Mouse (Mus musculus) layer of hippocampus, adult 2 months (tissue): ENCODE results near the gene Dennd4a. TPM values are rescaled to one million over a fixed set of nuclear protein-coding genes. Genes with fewer than 3 reads are reported as not detected.
"Not testable (repeated sequence)": the region's sequence is repeated elsewhere in the genome, so short reads cannot be mapped to it uniquely, and the experiment has no call there.

Source experiments
- DNase-seq, 2 experiments: peaks; one replicate each; pipeline ENCODE4 v3.0.0; 2022; ENCODE audit warnings: low spot score in 2 of 2
- H3K27ac ChIP-seq: fragments of 200-600 bp; 2 replicates; pipeline ENCODE4 v1.8.1; 2022
- H3K4me3 ChIP-seq: fragments of 200-600 bp; 2 replicates; pipeline ENCODE4 v1.8.1; 2022; ENCODE audit warnings: mild to moderate bottlenecking
- CTCF ChIP-seq: fragments of 200-600 bp; conservative IDR thresholded peaks from 2 replicates; pipeline ENCODE4 v1.8.1; 2022; ENCODE audit warnings: antibody characterized with exemption, mild to moderate bottlenecking, moderate library complexity
- total RNA-seq, 2 experiments: library from RNA; stranded (reverse); gene quantifications; 2 replicates each; pipeline ENCODE4 v1.2.3; 2021

Dennd4a gene
- total RNA-seq, 2 experiments from 2014 or later: 39.9 to 41.5 TPM

DNA sequence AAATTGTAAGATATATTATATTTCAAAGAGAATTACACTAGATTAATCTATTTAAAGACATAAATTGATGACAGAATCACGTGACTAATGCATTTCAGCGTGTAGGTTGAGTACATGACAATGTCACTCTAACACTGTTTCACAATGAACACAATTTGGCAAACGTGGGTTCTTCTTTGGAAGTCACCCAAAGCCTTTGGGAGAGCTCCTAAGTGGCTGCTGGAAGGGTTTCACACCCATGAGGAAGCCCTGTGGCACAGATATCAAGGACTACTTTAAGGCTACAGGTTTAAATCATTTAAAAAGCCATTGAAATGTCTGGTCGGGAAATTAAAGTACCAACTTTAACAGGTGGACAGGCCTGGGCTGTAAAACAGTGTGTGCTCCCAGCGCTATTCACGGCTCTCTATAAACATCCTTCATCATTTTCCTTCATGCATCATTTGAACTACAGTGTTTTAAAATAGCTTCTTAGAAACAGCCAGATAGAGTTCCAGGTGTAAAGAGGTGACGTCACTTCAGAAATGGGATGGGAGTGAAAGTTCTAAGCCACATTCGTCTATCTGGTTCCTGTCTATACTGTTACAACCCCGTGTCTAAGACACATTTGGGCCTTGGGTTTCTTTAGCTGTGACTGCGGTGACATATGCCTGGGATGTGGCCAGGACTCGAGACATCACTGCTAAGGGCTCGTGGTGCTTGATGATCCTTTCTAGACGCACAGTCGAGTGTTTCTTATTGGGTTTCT, 3.9 kb upstream of the Dennd4a start:
- no peak for TF ChIP-seq CTCF
- Histone ChIP-seq H3K4me3 (no peak overlapping the region), H3K27ac (no peak overlapping the region)
- DNase-seq: no peak

DNA sequence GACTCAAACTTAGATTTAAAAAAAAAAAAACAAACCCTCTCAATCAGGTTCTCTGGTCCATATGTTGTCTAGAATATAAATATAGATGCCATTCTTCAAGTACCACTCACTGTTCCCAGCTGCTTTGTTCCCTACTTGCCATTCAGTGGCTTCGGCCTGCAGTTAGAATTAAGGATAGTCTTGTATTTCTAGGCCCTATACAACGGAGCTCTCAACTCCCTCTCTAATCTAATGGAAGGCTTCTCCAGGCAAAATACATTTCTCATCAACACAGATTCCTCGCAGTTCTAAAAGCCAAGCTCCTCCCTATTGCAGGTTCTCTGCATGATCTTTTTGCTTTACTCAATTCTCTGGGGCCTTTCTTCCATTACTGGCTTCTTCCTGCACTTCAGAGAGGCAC, 1.3 kb upstream of the Dennd4a start:
- no peak for DNase-seq
- TF ChIP-seq CTCF: no peak
- Histone ChIP-seq H3K4me3 (no peak overlapping the region), H3K27ac (0 out of 2 replicates have a peak overlapping the region, but pooled peaks have one; percentile 84)

DNA sequence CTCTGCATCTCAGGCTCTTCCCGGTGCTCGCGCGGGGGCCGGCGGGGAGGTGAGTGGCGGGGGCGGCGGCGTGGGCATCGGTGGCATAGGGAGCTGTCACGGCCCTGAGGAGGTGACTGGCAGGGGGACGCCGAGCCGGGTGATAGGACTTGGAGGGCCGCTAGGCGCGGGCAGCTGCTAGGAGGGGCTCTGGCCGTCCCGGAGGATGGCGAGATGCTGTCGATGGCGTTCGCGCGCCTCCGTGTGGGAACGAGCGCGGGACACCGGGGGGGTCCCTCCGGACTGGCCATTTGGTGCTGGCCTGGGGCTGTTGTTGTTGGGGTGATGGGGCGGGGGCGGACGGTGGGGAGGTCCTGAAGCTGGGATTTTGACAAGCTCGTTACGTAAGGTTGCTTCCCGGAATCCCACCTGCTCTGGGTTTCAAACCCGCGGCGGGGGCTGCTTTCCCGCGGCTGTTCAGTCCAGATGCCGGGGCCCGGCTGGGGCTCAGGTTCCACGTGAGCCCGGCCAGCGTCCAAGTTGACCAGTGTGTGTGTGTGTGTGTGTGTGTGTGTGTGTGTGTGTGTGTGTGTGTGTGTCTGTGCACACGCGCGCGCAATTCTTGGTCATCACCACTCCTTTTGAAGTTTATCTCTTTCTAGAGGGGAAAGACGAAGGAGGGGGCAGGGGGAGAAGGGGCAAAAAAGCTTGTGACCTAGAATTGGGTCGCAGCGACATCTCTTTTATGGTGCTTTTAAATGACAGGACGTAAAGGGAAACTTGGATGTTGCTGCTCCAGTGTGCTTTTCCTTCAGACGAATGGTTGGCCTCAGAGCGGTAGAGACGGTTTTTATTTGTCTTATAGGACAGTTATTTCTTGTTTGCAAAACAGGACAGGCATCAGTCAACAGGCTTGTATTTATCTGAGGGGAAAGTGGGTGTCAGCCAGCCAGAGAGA, 666 bp downstream of the Dennd4a start:
- peak overlapping the region; percentile 99 for H3K27ac ChIP-seq
- H3K4me3 ChIP-seq: peak overlapping the region; percentile 94
- peak in 1 of 2 experiments; percentile 56 for DNase-seq
- TF ChIP-seq CTCF: peak; percentile 44

DNA sequence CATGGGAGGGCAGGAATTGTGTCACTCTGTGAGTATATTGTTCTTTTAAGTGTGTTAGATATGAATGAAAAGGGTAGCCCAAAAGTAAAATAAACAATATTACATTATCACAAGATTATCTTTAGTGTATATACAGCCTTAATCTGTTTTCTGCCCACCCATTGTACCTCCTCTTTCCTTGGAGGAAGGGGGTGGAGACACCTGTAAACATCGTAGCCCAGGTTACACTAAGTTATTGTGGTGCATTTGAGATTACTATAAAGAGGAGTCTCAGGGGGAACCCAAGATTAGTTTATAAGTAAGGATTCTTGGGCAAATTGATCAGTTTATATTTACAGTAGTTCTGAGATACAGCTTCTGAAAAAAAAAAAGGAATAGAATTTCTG, 1.3 kb downstream of the Dennd4a start:
- no peak for TF ChIP-seq CTCF
- Histone ChIP-seq H3K4me3 (peak overlapping the region; percentile 94), H3K27ac (peak overlapping the region; percentile 99)
- DNase-seq: no peak

DNA sequence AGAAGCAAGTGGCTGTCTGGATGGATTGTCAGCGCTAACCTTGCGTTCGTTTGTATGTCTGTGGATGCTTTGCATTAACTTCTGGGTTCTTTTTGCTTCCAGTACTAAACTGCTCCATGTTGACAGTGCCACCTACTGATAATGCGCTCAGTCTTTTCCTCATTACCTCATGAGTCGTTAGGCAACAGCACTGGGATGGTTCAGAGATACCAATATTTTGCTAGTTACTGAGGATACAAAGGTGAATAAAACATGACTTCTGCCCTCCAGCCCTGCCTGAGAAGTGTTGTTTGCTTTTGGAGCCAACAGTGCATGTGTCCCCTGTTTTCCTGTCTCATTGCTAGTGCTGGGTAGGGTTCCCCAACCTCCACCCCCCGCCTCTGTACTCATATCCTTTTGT, 3.1 kb downstream of the Dennd4a start:
- peak; percentile 53 for TF ChIP-seq CTCF
- no peak overlapping the region for H3K4me3 ChIP-seq

DNA sequence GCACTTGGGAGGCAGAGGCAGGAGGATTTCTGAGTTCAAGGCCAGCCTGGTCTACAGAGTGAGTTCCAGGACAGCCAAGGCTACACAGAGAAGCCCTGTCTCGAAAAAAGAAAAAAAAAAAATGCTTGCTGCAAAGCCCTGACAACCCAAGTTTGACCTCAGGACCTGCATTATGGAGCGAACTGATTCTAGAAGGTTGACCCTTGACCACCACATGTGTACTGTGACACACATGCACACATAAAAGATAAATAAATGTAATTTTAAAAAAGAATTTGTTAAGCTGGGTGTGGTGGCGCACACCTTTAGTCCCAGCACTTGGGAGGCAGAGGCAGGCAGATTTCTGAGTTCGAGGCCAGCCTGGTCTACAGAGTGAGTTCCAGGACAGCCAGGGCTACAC, 8.5 kb downstream of the Dennd4a start:
- not testable (repeated sequence) for H3K27ac ChIP-seq, DNase-seq, H3K4me3 ChIP-seq

More for the DNA sequence above, 3.1 kb downstream of the Dennd4a start:
- 0 out of 2 replicates have a peak overlapping the region, but pooled peaks have one; percentile 1 for H3K27ac ChIP-seq
- DNase-seq: no peak

DNA sequence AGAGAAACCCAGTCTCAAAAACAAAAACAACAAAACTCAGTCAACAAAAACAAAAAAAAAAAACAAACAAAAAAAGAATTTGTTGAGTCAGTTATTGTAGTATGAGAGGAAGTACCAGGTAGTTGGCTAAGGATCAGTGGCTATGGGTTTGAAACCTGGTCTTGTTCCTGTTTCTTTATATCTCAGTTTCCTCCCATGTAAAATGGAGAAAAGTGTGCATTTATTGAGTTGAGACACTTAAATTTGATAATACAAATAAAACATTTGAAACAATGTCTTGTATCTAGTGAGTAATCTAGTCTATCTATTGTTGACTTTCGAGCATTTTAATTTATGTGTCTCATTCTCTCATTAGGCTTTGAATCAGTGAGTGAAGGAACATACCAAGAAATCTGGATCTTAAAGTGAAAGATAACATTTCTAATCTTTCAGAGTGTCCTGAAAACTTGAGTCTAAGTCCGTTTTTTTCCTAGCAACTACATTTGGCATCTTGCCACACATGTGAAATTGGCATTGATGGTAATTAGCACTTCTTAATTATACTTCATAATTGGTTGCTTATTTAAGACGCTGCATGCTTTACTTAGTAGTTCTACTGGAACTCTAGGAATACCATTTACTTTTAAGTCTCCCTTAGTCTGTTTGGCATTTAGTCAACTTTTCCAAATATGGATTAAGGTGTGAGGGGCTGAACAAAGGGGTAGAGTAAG, 9.1 kb downstream of the Dennd4a start:
- no peak overlapping the region for H3K4me3 ChIP-seq
- DNase-seq: no peak
- TF ChIP-seq CTCF: no peak
- H3K27ac ChIP-seq: peak overlapping the region; percentile 58

DNA sequence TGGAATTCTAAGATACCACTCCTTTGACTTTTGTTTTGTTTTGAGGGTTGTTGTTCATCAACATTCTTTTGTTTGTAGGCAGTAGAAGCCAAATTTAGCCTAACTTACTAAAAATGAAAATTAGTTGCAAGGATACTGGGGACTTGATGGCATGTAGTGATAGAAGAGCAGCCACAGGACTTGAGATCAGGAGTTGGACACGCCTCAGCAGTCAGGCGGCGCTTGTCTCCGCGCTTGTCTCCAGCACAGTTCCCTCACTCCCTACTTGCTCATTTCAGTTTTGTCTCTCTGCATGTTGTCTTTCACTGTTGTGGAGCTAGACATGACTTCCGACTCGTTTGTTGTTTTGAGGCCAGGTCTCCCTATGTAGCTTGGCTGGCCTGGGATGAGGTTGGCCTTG, 11.1 kb downstream of the Dennd4a start:
- no peak for TF ChIP-seq CTCF
- DNase-seq: no peak
- Histone ChIP-seq H3K27ac (peak overlapping the region; percentile 15; the same call in 1 of the 2 replicates), H3K4me3 (no peak overlapping the region)

DNA sequence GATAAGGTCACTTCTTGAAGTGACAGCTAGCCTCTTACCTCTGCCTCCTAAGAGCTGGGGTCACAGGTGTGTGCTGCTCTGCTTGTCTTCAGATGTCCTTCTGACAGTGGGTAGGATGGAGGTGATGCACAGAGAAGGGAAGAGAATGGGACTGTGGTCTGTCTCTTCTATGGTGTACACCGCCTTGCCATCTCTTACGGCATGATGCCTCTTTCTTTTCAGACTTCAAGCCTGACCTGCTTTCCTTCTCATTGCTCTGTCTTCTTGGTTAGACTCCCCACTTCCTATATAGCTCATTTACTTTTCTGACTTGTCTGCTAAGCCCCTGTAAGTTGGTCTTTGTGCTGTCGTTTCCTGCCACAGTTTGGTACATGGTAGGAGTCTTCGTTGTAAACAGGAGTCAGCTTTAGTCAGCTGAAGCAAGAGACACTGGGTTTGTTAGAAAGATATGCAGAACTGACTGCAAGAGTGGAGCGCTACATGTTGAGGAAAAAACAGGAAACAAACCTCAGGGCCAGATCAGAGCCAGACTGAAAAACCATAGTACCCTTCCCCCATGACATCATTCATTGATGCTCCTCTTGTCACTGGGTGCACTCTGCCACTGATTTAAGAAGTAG, 13.4 kb downstream of the Dennd4a start:
- no peak overlapping the region for H3K4me3 ChIP-seq
- no peak for TF ChIP-seq CTCF
- H3K27ac ChIP-seq: 0 out of 2 replicates have a peak overlapping the region, but pooled peaks have one; percentile 7
- DNase-seq: no peak

DNA sequence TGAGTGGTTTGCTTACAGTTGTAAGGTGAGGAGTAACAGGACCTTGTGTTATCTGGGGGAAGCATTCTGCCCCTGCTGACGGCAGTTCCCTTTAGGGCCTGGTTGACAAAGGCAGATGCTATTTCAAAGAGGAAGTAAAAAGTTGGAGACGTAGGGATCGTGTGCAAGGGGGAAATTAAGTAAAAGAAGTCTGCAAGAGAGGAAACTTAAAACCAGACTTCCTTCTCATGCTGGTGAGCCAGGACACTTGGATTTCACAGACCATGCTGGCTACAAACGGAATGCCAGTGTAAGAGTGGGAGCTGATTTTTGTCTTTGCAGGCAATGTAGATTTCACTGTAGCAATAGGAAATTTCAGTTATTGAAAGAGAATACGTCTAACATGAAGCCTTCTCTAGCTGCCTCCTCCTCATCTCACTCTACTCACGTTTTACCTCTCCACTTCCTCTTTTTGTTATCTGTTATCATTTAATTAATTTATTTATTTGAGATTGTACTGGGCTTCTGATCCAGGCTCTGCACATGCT, 19.0 kb downstream of the Dennd4a start:
- H3K27ac ChIP-seq: peak overlapping the region; percentile 6; the same call in 1 of the 2 replicates
- no peak for TF ChIP-seq CTCF
- H3K4me3 ChIP-seq: no peak overlapping the region
- DNase-seq: no peak

DNA sequence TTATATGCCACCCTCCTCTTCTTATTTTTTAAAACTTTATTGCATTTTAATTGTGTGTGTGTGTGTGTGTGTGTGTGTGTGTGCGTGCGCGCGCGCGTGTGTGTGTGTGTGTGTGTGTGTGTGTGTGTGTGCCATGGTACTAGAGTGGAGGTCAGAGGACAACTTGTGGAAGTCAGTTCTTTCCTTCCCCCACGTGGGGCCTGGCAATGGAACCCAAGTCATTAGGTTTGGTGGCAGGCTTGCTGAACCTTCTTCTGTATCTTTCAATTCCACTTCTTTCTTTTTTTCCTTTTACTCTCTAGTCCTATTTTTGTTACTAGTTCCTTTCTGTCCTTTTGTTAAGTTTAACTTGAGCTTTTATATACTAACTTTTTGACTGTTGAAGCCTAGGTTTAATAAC, 19.5 kb downstream of the Dennd4a start:
- DNase-seq: no peak
- no peak for TF ChIP-seq CTCF
- Histone ChIP-seq H3K27ac (no peak overlapping the region), H3K4me3 (no peak overlapping the region)

DNA sequence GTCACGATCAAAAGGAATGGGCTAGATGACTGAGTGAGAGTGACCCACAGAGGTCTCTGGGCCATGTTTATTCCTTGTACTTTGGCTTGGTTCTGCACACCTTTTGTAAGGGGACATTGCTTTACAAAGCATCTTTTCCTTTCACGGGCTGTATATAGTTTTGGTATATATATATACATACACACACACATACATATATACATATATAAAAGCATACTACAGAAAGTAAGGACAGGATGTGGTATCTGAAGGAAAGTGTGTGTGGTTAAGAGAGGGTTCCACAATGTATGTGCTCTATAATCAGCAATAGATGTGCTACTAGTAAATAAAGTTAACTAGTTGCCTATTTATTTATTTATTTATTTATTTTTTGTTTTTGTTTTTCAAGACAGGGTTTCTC, 20.6 kb downstream of the Dennd4a start:
- no peak for DNase-seq
- no peak overlapping the region for H3K4me3 ChIP-seq
- no peak for TF ChIP-seq CTCF
- H3K27ac ChIP-seq: no peak overlapping the region
